Mouse (Mus musculus) neural tube, embryonic 11.5 days (tissue): ENCODE measurements at regions not wholly inside any gene's neighbourhood (a gene's known extent, or its start where the extent isn't known, plus 50 kb on each side); places are given as distances from the start of the nearest gene placed in this dataset.

Experiments
- ATAC-seq: fragments of 200-750 bp; cut with Nextera tagmentation; 2 replicates; pipeline ENCODE4 v1.8.0; 2017; ENCODE audit warnings: moderate number of reproducible peaks, mild to moderate bottlenecking, moderate TSS enrichment, moderate library complexity; ENCODE audit not compliant: insufficient read depth, low FRiP score, low TSS enrichment
- DNase-seq: peaks from one replicate; pipeline ENCODE4 v3.0.0-alpha.2; 2015; ENCODE audit warnings: low spot score
- H3K27ac ChIP-seq: fragments of 300-500 bp; sonication (generic); 2 replicates; pipeline ENCODE4 v1.5.1; 2014; ENCODE audit warnings: low read depth, mild to moderate bottlenecking, low read length
- H3K27me3 ChIP-seq: fragments of 300-500 bp; sonication (generic); 2 replicates; pipeline ENCODE4 v1.6.1; 2014; ENCODE audit warnings: mild to moderate bottlenecking, low read length, mixed read lengths; ENCODE audit not compliant: control insufficient read depth, insufficient read depth
- H3K36me3 ChIP-seq: fragments of 300-500 bp; sonication (generic); 2 replicates; pipeline ENCODE4 v1.6.1; 2014; ENCODE audit warnings: mild to moderate bottlenecking, low read length, moderate library complexity, mixed read lengths; ENCODE audit not compliant: control insufficient read depth, insufficient read depth
- H3K4me1 ChIP-seq: fragments of 300-500 bp; sonication (generic); 2 replicates; pipeline ENCODE4 v1.6.1; 2014; ENCODE audit warnings: low read length, mixed read lengths; ENCODE audit not compliant: control insufficient read depth, insufficient read depth
- H3K4me2 ChIP-seq: fragments of 300-500 bp; sonication (generic); 2 replicates; pipeline ENCODE4 v1.6.1; 2014; ENCODE audit warnings: low read depth, mild to moderate bottlenecking, moderate library complexity
- H3K4me3 ChIP-seq: fragments of 300-500 bp; sonication (generic); 2 replicates; pipeline ENCODE4 v1.5.1; 2014; ENCODE audit warnings: low read depth, low read length
- H3K9ac ChIP-seq: fragments of 300-500 bp; sonication (generic); 2 replicates; pipeline ENCODE4 v1.6.1; 2014; ENCODE audit warnings: mild to moderate bottlenecking, low read length
- H3K9me3 ChIP-seq: fragments of 300-500 bp; sonication (generic); 2 replicates; pipeline ENCODE4 v1.6.1; 2016; ENCODE audit warnings: low read length; ENCODE audit not compliant: control insufficient read depth
- WGBS: fragments of 180-500 bp; shearing (Covaris S2); extraction: QIAGEN DNeasy Blood & Tissue Kit; methylation state at CpG from one replicate; pipeline ENCODE4 v1.1.7; 2014; 5-methylcytosine and 5-hydroxymethylcytosine counted together

DNA sequence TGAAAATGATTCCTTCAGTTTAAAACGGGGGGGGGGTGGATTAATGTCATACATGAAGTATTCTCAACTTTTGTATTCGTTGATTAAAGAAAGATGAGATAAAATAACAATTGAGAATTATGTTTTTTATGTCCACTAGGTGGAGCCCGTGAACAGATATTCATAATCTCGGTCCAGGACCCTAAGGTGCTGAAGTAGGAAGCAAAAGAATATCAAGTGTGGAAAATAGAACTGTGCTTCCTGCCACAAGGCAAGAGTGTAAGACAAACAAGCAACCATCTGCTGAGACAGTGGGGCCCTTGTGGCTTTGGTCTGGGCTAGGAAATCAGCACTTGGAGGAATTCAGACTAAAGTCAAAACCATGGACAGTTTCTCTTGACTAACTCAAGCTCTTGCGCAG lies 50.9 kb upstream of the Kap start:
- H3K4me3 ChIP-seq = no peak overlapping the region
- no peaks in the 10 kb centered on the region for H3K9me3 ChIP-seq
- H3K27me3 ChIP-seq = no peaks in the 10 kb centered on the region
- H3K27ac ChIP-seq = no peak overlapping the region
- DNase-seq (peak; percentile 18), ATAC-seq (no peak)
- 30% methylated on average over 5 of the region's 5 CpGs for WGBS
- H3K4me1 ChIP-seq = no peaks in the 10 kb centered on the region
- no peaks in the 10 kb centered on the region for H3K36me3 ChIP-seq
- H3K4me2 ChIP-seq = no peak overlapping the region
- H3K9ac ChIP-seq = no peak overlapping the region

DNA sequence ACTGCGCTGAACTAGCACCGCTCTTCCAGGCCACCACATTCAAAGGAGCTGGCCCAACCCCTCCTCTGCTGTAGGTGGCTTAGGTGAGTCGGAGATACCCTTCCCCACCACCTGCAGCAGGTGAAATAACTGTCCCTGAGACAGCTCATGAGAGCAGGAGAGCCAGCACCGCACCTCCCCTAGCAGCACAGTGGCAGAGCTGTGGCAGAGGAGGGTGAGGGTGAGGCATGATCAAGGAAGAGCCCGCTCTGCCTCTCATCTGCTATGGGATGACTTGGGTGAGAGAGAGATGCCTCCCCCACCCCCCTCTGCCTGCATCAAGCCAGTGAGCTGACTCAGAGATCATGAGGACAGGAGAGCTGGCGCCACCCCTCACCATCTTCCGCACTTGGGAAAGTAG lies 81.1 kb upstream of the Kap start:
- no peak for DNase-seq
- Histone ChIP-seq H3K27me3 (no peaks in the 10 kb centered on the region), H3K4me3 (no peak overlapping the region), H3K4me1 (no peaks in the 10 kb centered on the region), H3K4me2 (no peak overlapping the region), H3K9ac (no peak overlapping the region), H3K27ac (no peak overlapping the region), H3K36me3 (no peaks in the 10 kb centered on the region), H3K9me3 (no peaks in the 10 kb centered on the region)
- 90% methylated on average over 7 of the region's 7 CpGs for WGBS
- ATAC-seq = no peak

DNA sequence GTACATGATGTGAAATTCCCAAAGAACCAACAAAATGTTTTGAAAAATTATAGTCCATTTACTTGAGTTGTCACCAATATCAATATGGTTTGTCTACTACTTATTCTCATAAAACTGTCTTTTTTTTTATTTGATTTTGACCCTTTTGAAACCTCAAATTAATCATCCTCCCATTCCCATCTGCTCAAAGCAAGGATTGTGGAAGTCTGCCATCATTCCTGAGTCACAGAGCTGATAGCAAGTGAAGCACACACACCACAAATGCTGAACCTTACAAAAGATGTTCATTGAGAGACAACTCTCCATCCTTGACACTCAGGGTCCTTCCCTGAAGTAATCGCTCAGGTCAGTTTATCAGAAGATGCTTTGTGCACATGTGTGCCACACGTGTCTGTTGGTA lies 82.1 kb upstream of the Kap start:
- DNase-seq (no peak), ATAC-seq (no peak)
- no peak overlapping the region for H3K4me3 ChIP-seq
- no peaks in the 10 kb centered on the region for H3K36me3 ChIP-seq
- no peaks in the 10 kb centered on the region for H3K4me1 ChIP-seq
- H3K9ac ChIP-seq = no peak overlapping the region
- H3K4me2 ChIP-seq = no peak overlapping the region
- no peaks in the 10 kb centered on the region for H3K9me3 ChIP-seq
- 88% methylated on average over 2 of the region's 2 CpGs for WGBS
- no peak overlapping the region for H3K27ac ChIP-seq
- H3K27me3 ChIP-seq = no peaks in the 10 kb centered on the region

DNA sequence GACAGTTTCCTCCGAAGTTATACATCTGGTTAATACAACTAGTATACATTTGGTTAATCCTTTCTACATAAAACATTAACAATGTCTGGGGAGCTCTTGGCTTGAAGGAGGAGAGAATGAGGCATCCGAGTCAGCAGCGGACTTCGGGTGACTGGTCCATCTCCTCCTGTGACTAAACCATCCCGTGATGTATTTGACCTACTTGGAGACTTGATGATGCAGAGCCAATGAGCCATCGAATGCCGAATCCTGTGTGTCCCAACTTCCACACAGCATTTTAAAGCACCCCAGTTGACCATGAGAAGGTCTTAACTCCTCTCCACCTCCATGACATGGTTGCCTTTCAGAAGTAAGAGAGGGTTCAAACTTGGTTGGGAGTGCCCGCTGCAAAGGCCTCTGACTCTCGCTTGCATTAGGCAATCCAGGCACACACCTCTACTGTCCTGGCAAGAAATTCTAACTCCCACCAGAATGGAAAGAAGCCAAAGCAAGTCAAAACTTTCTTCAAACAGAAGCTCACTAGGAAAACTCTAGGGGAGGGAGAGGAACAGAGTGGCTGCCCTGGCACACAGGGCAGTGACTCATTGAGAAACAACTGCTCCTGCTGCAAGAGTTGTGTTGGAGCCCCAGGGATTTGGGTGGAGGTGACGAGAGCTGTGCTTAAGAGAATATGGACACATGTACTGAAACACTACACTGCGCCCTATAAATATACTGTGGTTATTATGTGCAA lies 75.4 kb upstream of the Etv6 start:
- ATAC-seq (no peak), DNase-seq (no peak)
- Histone ChIP-seq H3K27me3 (no peaks in the 10 kb centered on the region), H3K27ac (no peak overlapping the region), H3K4me3 (no peak overlapping the region), H3K4me2 (no peak overlapping the region), H3K4me1 (no peaks in the 10 kb centered on the region), H3K9ac (no peak overlapping the region), H3K9me3 (no peaks in the 10 kb centered on the region), H3K36me3 (no peaks in the 10 kb centered on the region)
- WGBS = 87% methylated on average over 11 of the region's 11 CpGs

DNA sequence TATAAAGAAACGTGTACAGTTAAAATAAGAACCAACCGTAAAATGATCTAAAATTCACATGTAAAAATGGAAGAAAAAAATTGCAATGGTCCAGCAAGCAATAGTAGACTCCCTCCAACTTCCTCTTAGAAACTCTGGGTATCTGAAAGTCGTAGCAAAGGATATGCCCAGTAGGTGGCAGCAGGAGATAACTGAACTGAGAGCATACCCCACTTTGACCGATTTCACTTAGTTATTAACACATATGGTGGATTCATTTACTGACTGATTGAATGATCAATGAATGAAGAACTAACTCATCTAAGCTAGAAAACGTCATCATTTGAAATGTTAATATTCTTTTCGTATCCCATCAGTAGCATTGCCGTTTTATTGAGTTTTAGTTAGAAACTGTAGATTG lies 74.8 kb upstream of the Etv6 start:
- Histone ChIP-seq H3K4me3 (no peak overlapping the region), H3K36me3 (no peaks in the 10 kb centered on the region), H3K27me3 (no peaks in the 10 kb centered on the region), H3K4me2 (no peak overlapping the region), H3K9ac (no peak overlapping the region), H3K4me1 (no peaks in the 10 kb centered on the region), H3K9me3 (no peaks in the 10 kb centered on the region), H3K27ac (no peak overlapping the region)
- DNase-seq = peak; percentile 71
- WGBS = 28% methylated on average over 7 of the region's 7 CpGs
- no peak; the same call in 1 of the 2 replicates for ATAC-seq

DNA sequence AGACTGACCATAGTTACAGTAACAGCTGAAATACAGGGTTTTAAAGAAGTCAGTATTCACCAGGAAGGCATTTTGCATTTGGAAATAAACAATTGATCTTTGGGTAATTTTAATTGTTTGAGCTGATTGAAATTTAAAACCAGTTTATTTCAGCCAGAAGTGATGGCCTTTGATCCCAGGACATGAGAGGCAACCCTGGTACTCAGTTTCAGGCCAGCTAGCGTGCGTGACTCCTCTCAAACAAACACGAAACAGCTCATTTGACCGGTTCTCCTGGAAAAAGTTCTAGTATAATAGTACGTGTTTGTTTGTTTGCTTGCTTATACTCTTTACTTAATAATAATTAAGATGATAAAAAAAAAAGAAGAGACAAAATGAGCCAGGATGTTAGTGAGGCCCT lies 72.9 kb upstream of the Etv6 start:
- no peak for DNase-seq
- WGBS = 73% methylated on average over 5 of the region's 5 CpGs
- H3K4me2 ChIP-seq = no peak overlapping the region

DNA sequence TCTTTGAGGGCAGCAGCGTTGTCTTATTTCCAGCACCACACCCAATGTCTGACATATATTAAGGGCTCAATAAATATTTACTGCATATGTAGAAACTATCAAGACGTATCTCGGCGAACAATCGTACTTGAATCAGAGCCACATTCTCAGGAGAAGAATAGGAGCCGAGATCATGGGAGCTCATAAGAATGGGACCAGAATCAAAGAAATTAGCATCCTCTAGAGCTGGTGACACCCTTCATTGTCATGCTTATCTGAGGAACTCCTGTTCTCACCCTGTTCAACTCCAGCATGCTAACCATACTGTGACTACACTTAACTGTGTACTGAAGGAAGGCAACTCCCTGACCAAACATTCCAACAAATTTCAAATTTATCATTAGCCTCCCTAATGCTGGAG lies 72.2 kb upstream of the Etv6 start:
- no peaks in the 10 kb centered on the region for H3K27me3 ChIP-seq
- no peak overlapping the region for H3K27ac ChIP-seq
- no peak overlapping the region for H3K9ac ChIP-seq
- DNase-seq = no peak
- H3K4me3 ChIP-seq = no peak overlapping the region
- H3K36me3 ChIP-seq = no peaks in the 10 kb centered on the region
- no peak for ATAC-seq
- H3K4me2 ChIP-seq = no peak overlapping the region
- H3K4me1 ChIP-seq = no peaks in the 10 kb centered on the region
- no peaks in the 10 kb centered on the region for H3K9me3 ChIP-seq
- 78% methylated on average over 6 of the region's 6 CpGs for WGBS

More for the DNA sequence above, 72.9 kb upstream of the Etv6 start:
- no peaks in the 10 kb centered on the region for H3K36me3 ChIP-seq
- no peak for ATAC-seq
- H3K27ac ChIP-seq = no peak overlapping the region
- no peaks in the 10 kb centered on the region for H3K27me3 ChIP-seq
- H3K4me1 ChIP-seq = no peaks in the 10 kb centered on the region
- H3K9me3 ChIP-seq = no peaks in the 10 kb centered on the region
- H3K9ac ChIP-seq = no peak overlapping the region
- no peak overlapping the region for H3K4me3 ChIP-seq

DNA sequence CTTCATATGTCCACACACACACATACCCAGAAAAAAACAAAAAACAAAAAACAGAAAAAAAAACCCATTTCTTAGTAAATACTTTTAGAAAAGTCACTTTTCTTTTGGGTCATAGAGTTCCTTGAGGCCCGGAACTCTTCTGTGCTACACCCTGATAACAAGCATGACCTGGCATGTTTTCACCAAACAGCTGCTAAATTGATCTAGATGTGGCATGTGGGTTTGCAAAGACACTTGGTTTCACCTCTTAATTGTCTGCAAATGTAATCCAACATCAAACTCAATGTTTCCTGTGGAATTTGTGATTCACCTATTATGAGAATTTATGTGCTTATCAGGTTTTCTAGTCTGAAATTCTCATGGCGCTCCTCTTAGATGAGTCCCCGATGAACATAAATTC lies 68.2 kb upstream of the Etv6 start:
- no peak for ATAC-seq
- Histone ChIP-seq H3K4me2 (no peak overlapping the region), H3K36me3 (no peaks in the 10 kb centered on the region), H3K27me3 (no peaks in the 10 kb centered on the region), H3K9ac (no peak overlapping the region), H3K27ac (no peak overlapping the region), H3K4me3 (no peak overlapping the region), H3K9me3 (no peaks in the 10 kb centered on the region), H3K4me1 (no peaks in the 10 kb centered on the region)
- no peak for DNase-seq
- WGBS = 83% methylated on average over 3 of the region's 3 CpGs

DNA sequence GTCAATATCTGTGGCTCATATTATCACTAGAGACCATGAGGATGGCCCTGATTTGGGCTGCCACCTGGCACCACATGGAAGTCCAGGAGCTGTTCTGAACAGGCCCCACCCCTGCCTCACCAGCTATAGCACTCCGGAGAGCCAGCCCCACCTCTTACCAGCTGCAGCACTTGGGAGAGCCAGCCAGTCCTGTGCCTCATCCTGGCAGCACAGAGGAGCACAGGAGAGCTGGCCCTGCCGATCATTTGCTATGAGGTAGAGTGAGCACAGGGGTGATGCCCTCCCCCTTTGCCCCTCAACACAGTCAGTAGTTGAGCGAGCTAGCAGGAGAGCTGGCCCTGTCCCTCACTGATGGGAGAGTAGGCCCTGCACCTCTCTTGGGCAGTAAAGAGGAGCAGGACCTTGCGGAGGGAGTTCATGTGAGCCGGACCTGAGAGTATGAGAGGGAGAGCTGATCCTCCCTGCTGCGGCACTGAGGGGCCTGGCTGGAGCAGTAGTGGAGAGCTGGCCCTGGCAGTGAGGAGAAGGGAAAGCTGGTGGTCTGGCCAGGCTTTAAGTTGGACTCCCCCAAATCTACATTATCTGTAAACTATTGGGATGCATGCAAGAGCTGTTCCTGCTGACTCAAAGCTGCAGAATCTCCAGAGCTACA lies 63.3 kb upstream of the Etv6 start:
- ATAC-seq = no peak
- 72% methylated on average over 6 of the region's 6 CpGs for WGBS
- H3K9me3 ChIP-seq = no peaks in the 10 kb centered on the region
- no peaks in the 10 kb centered on the region for H3K27me3 ChIP-seq
- no peak overlapping the region for H3K4me2 ChIP-seq
- no peak overlapping the region for H3K9ac ChIP-seq
- H3K36me3 ChIP-seq = no peaks in the 10 kb centered on the region
- no peak overlapping the region for H3K4me3 ChIP-seq
- H3K27ac ChIP-seq = no peak overlapping the region
- no peak for DNase-seq
- no peaks in the 10 kb centered on the region for H3K4me1 ChIP-seq
